Comparison of ENCODE assay signal across 9 mouse cellular contexts in the genomic region with DNA sequence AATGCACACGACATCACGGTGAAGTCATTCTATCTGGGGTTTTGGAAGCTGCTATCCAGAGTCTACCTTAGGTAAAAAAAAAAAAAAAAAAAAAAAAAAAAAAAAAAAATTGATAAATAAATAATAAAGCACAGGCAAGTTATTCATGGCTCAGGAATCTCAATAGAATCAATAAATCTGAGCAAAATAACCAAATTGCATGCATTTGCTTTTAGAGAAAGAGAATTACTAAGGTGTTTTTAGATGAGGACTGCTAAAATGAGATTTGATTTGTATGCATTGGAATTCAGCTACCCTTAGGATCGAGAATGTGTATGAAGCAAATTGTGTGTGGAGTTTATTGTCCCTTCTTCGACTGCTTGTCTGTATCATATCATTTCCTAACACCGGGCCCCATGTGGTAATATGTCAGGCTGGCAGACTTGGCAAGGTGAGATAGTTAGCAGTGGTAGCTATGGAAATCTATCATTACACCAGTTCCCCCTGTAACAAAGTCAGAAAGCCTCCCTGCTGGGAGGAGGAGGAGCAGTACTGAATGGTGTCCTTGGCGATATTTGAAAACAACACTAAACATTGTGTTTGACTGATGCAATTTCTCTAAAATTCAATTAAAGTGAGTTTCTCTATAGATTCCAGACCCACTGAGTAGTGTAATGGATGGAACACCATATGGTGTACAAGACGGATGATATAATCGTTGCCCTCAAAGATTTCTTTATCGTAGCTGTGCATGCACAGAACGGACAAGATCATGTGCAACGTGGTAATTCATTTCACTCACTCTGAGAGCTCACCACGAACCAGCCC. TPM values are rescaled to one million over a fixed set of nuclear protein-coding genes. Genes with fewer than 3 reads are reported as not detected.
A peak's percentile ranks its signal among the peaks of the same experiment; 100 is the strongest.
DNase-seq lines count a peak whose midpoint lies in the region; ATAC-seq and TF ChIP-seq lines count a peak whose summit lies in the region.
"Had no signal": no experiment of that assay in that cellular context is flagged by ENCODE, and none has a peak within 500 bp of the region (broad histone marks: within the 10 kb centered on the region; RNA-seq: fewer than 3 reads in every experiment).

No protein-coding gene starts in this region.

- H3K9ac ChIP-seq in CH12.LX (ENCODE audit: insufficient read depth, low read depth), result no peak overlapping the region
- H3K9ac ChIP-seq in forebrain, embryonic 15.5 days (replicated peaks), result no peak overlapping the region
- H3K9ac ChIP-seq in liver, embryonic 15.5 days, result no peak overlapping the region

- H3K9me3 ChIP-seq in CH12.LX (replicated peaks; ENCODE audit: low read length), result no peaks in the 10 kb centered on the region
- no peaks in the 10 kb centered on the region for H3K9me3 ChIP-seq in forebrain, embryonic 15.5 days
- H3K9me3 ChIP-seq in liver, embryonic 15.5 days (replicated peaks), result no peaks in the 10 kb centered on the region
- H3K9me3 ChIP-seq: embryonic facial prominence, embryonic 12.5 days had no signal

- H3K27me3 ChIP-seq in CH12.LX (replicated peaks), result no peaks in the 10 kb centered on the region
- no peaks in the 10 kb centered on the region for H3K27me3 ChIP-seq in forebrain, embryonic 15.5 days
- H3K27me3 ChIP-seq in liver, embryonic 15.5 days, result no peaks in the 10 kb centered on the region

- no peak for TF ChIP-seq RAD21 in CH12.LX (IDR thresholded peaks at IDR 0.05; ENCODE audit: low read depth, low read length)

- no peak for TF ChIP-seq CTCF in CH12.LX (conservative IDR thresholded peaks at IDR 0.05 in 1 of 2, IDR thresholded peaks at IDR 0.05 in 1 of 2; ENCODE audit: low read depth in 2 of 2, low read length in 2 of 2)

- no peaks in the 10 kb centered on the region for H3K79me2 ChIP-seq in CH12.LX (replicated peaks; ENCODE audit: control insufficient read depth, extremely low read depth, insufficient read depth, poor library complexity, severe bottlenecking)

- in situ Hi-C loops in CH12.LX (cut with MboI; ENCODE audit: low pct_ligation_motif_present, low pct_unique_long_range_greater_than_20kb, low sequenced_read_pairs), result no loop called here

- no peak overlapping the region for H3K4me3 ChIP-seq in CH12.LX (replicated peaks in 1 of 3; ENCODE audit: low read depth in 2 of 3, low read length in 2 of 3, poor library complexity in 1 of 3)
- H3K4me3 ChIP-seq in forebrain, embryonic 15.5 days, result peak overlapping the region; percentile 78
- H3K4me3 ChIP-seq in liver, embryonic 15.5 days (replicated peaks), result peak overlapping the region; percentile 80

- peaks cover 0 to 16% of the 10 kb centered on the region in 2 experiments for H3K36me3 ChIP-seq in CH12.LX (replicated peaks in 1 of 2; ENCODE audit: control insufficient read depth in 1 of 2, insufficient read depth in 1 of 2, low read length in 1 of 2)
- H3K36me3 ChIP-seq in forebrain, embryonic 15.5 days, result no peaks in the 10 kb centered on the region
- peaks cover 14% of the 10 kb centered on the region for H3K36me3 ChIP-seq in liver, embryonic 15.5 days (replicated peaks)
- H3K36me3 ChIP-seq: embryonic facial prominence, embryonic 12.5 days had no signal

- peak overlapping the region; percentile 91 for H3K4me2 ChIP-seq in CH12.LX (ENCODE audit: insufficient read depth, low read depth, poor library complexity, severe bottlenecking)
- peak overlapping the region; percentile 82 for H3K4me2 ChIP-seq in forebrain, embryonic 15.5 days (replicated peaks)
- peak overlapping the region; percentile 81 for H3K4me2 ChIP-seq in liver, embryonic 15.5 days

- peaks cover 2 to 32% of the 10 kb centered on the region in 2 experiments; a peak in 2 of 4 replicates for H3K4me1 ChIP-seq in CH12.LX (ENCODE audit: control insufficient read depth in 1 of 2, insufficient read depth in 2 of 2)
- H3K4me1 ChIP-seq in forebrain, embryonic 15.5 days, result peaks cover 14% of the 10 kb centered on the region
- H3K4me1 ChIP-seq in liver, embryonic 15.5 days (replicated peaks), result peaks cover 36% of the 10 kb centered on the region

- no peak overlapping the region for H3K27ac ChIP-seq in CH12.LX (ENCODE audit: insufficient read depth, low read depth)
- no peak overlapping the region for H3K27ac ChIP-seq in forebrain, embryonic 15.5 days (replicated peaks)
- H3K27ac ChIP-seq in liver, embryonic 15.5 days (replicated peaks), result peak overlapping the region; percentile 51

- 35% methylated on average over 12 of the region's 12 CpGs for WGBS in forebrain, embryonic 15.5 days
- WGBS in liver, embryonic 15.5 days (ENCODE audit: insufficient replicate concordance), result 24% methylated on average over 12 of the region's 12 CpGs

- no peak for TF ChIP-seq POLR2A in CH12.LX (IDR thresholded peaks at IDR 0.05; ENCODE audit: low read depth, low read length)

- no peak for TF ChIP-seq EP300 in CH12.LX (IDR thresholded peaks at IDR 0.05; ENCODE audit: low read length)

- peak; percentile 34 to 43 for DNase-seq in cerebellum, postnatal 14 days
- DNase-seq in CH12.LX (ENCODE audit: extremely low read depth), result no peak
- no peak for DNase-seq in left cerebral cortex, adult 11 months (ENCODE audit: low spot score)
- no peak for DNase-seq in ovary, postnatal 10 days (ENCODE audit: low spot score)
- no peak for DNase-seq in T-cell, adult 2 months (ENCODE audit: low spot score)

- dilution Hi-C loops in CH12.LX (cut with MboI; ENCODE audit: extremely low pct_ligation_motif_present, extremely low pct_unique_long_range_greater_than_20kb, low sequenced_read_pairs), result no loop called here

- ATAC-seq in cerebellum, adult (ENCODE audit: insufficient number of reproducible peaks, low FRiP score, low TSS enrichment), result no peak
- no peak for ATAC-seq in forebrain, embryonic 15.5 days (replicated peaks)
- peak; percentile 30; the same call in 1 of the 2 replicates for ATAC-seq in liver, embryonic 15.5 days (ENCODE audit: insufficient read depth)

TF ChIP-seq in CH12.LX, 34 proteins besides CTCF, POLR2A, EP300 and RAD21:
- TF ChIP-seq ZNF384 (IDR thresholded peaks at IDR 0.05; ENCODE audit: low read depth, low read length) (peak; percentile 71; the same call in 1 of the 2 replicates), ZMIZ1 (IDR thresholded peaks at IDR 0.05; ENCODE audit: low read depth, low read length) (no peak), HCFC1 (IDR thresholded peaks at IDR 0.05; ENCODE audit: low read depth, low read length) (no peak)
TF ChIP-seq in CH12.LX: peak in this region for 1.

RNA-seq across cellular contexts. Expression of a gene that starts 7.2 kb away (rescaled TPM):
- total RNA-seq in CH12.LX (2012; rRNA removed) (22.7 and 27.5 TPM in 2 replicates), CH12.LX (2014; rRNA removed) (34.0 and 37.2 TPM in 2 replicates)
- polyA plus RNA-seq in CH12.LX (2012; ENCODE audit: insufficient read length, low read depth), result 10.7 and 15.3 TPM in 2 replicates
- polyA plus RNA-seq in forebrain, embryonic 15.5 days (2015; fragmentation: Nextera tagmentation; extraction: Ambion mirVana), result 56.4 TPM in 2 replicates
- 36.6 and 50.7 TPM in 2 replicates for polyA plus RNA-seq in liver, embryonic 15.5 days (2015; fragmentation: Nextera tagmentation; extraction: Ambion mirVana)

RNA-seq across cellular contexts. Expression of a gene that starts 7.3 kb away (rescaled TPM):
- 0.08 and 0.13 TPM in 2 replicates for total RNA-seq in CH12.LX (2012; rRNA removed)
- not detected in 2 replicates for total RNA-seq in CH12.LX (2014; rRNA removed)
- 0.13 and 0.19 TPM in 2 replicates for polyA plus RNA-seq in CH12.LX (2012; ENCODE audit: insufficient read length, low read depth)
- polyA plus RNA-seq in forebrain, embryonic 15.5 days (2015; fragmentation: Nextera tagmentation; extraction: Ambion mirVana), result 1.1 TPM in 2 replicates
- polyA plus RNA-seq in liver, embryonic 15.5 days (2015; fragmentation: Nextera tagmentation; extraction: Ambion mirVana), result 0.08 and 0.12 TPM in 2 replicates

RNA-seq across cellular contexts. Expression of a gene that starts 10.6 kb away (rescaled TPM):
- total RNA-seq in CH12.LX (2012; rRNA removed) (6.1 and 7.8 TPM in 2 replicates), CH12.LX (2014; rRNA removed) (8.2 and 9.8 TPM in 2 replicates)
- 6.7 and 8.3 TPM in 2 replicates for polyA plus RNA-seq in CH12.LX (2012; ENCODE audit: insufficient read length, low read depth)
- polyA plus RNA-seq in forebrain, embryonic 15.5 days (2015; fragmentation: Nextera tagmentation; extraction: Ambion mirVana), result 10.3 and 10.7 TPM in 2 replicates
- polyA plus RNA-seq in liver, embryonic 15.5 days (2015; fragmentation: Nextera tagmentation; extraction: Ambion mirVana), result 2.1 and 2.4 TPM in 2 replicates

RNA-seq across cellular contexts. Expression of a gene that starts 58.1 kb away (rescaled TPM):
- 23.5 and 27.4 TPM in 2 replicates for total RNA-seq in CH12.LX (2012; rRNA removed)
- total RNA-seq in CH12.LX (2014; rRNA removed), result 12.7 and 15.6 TPM in 2 replicates
- polyA plus RNA-seq in CH12.LX (2012; ENCODE audit: insufficient read length, low read depth), result 30.9 and 32.0 TPM in 2 replicates
- 13.7 and 14.6 TPM in 2 replicates for polyA plus RNA-seq in forebrain, embryonic 15.5 days (2015; fragmentation: Nextera tagmentation; extraction: Ambion mirVana)
- 5.7 and 6.1 TPM in 2 replicates for polyA plus RNA-seq in liver, embryonic 15.5 days (2015; fragmentation: Nextera tagmentation; extraction: Ambion mirVana)

Comparison
In these comparisons a context has a peak if more than half of its experiments do, and no peak if none do; other contexts are left out.
1. DNase-seq: peak in cerebellum, postnatal 14 days (2 of 2); none in CH12.LX (single experiment), left cerebral cortex, adult 11 months (single experiment), ovary, postnatal 10 days (single experiment) and T-cell, adult 2 months (single experiment).
2. H3K4me3 ChIP-seq: peak in forebrain, embryonic 15.5 days (single experiment) and liver, embryonic 15.5 days (single experiment); none in CH12.LX (0 of 3).
3. Peak in every context shown above with its lines, with median percentiles within 50 percentile points of each other: H3K4me2 ChIP-seq.